Mouse (Mus musculus) heart, embryonic 12.5 days (tissue): ENCODE results near the gene 5730480H06Rik. TPM values are rescaled to one million over a fixed set of nuclear protein-coding genes. Genes with fewer than 3 reads are reported as not detected.

Experiments
- ATAC-seq: fragments of 200-750 bp; cut with Nextera tagmentation; 2 replicates; pipeline ENCODE4 v1.8.0; 2017; ENCODE audit warnings: moderate TSS enrichment, moderate library complexity; ENCODE audit not compliant: insufficient number of reproducible peaks, low FRiP score
- H3K27ac ChIP-seq: fragments of 300-500 bp; sonication (generic); 2 replicates; pipeline ENCODE4 v1.5.1; 2016; ENCODE audit warnings: mild to moderate bottlenecking, moderate library complexity; ENCODE audit not compliant: poor library complexity, severe bottlenecking
- H3K27me3 ChIP-seq: fragments of 300-500 bp; sonication (generic); replicated peaks from 2 replicates; pipeline ENCODE4 v1.6.1; 2016; ENCODE audit warnings: mild to moderate bottlenecking, moderate library complexity
- H3K36me3 ChIP-seq: fragments of 300-500 bp; sonication (generic); 2 replicates; pipeline ENCODE4 v1.6.1; 2016; ENCODE audit warnings: mild to moderate bottlenecking, moderate library complexity
- H3K4me1 ChIP-seq: fragments of 300-500 bp; sonication (generic); replicated peaks from 2 replicates; pipeline ENCODE4 v1.6.1; 2016; ENCODE audit warnings: mild to moderate bottlenecking
- H3K4me2 ChIP-seq: fragments of 300-500 bp; sonication (generic); 2 replicates; pipeline ENCODE4 v1.6.1; 2016; ENCODE audit warnings: mild to moderate bottlenecking, moderate library complexity
- H3K4me3 ChIP-seq: fragments of 300-500 bp; sonication (generic); 2 replicates; pipeline ENCODE4 v1.5.1; 2016; ENCODE audit warnings: mild to moderate bottlenecking
- H3K9ac ChIP-seq: fragments of 300-500 bp; sonication (generic); 2 replicates; pipeline ENCODE4 v1.6.1; 2016; ENCODE audit warnings: mild to moderate bottlenecking, moderate library complexity
- H3K9me3 ChIP-seq: fragments of 300-500 bp; sonication (generic); replicated peaks from 2 replicates; pipeline ENCODE4 v1.6.1; 2016; ENCODE audit warnings: mild to moderate bottlenecking, moderate library complexity
- WGBS: fragments of 180-500 bp; shearing (Covaris S2); methylation state at CpG from one replicate; pipeline ENCODE4 v1.1.7; 2016; 5-methylcytosine and 5-hydroxymethylcytosine counted together
- polyA plus RNA-seq: library from polyadenylated mRNA; unstranded; fragments of >200 nt; fragmentation: Nextera tagmentation; extraction: Ambion mirVana; gene quantifications from 2 replicates; pipeline ENCODE4 v1.2.1, GENCODE M21; 2016

5730480H06Rik gene
- polyA plus RNA-seq, 1 experiment from 2014 or later: 15.8 TPM

DNA sequence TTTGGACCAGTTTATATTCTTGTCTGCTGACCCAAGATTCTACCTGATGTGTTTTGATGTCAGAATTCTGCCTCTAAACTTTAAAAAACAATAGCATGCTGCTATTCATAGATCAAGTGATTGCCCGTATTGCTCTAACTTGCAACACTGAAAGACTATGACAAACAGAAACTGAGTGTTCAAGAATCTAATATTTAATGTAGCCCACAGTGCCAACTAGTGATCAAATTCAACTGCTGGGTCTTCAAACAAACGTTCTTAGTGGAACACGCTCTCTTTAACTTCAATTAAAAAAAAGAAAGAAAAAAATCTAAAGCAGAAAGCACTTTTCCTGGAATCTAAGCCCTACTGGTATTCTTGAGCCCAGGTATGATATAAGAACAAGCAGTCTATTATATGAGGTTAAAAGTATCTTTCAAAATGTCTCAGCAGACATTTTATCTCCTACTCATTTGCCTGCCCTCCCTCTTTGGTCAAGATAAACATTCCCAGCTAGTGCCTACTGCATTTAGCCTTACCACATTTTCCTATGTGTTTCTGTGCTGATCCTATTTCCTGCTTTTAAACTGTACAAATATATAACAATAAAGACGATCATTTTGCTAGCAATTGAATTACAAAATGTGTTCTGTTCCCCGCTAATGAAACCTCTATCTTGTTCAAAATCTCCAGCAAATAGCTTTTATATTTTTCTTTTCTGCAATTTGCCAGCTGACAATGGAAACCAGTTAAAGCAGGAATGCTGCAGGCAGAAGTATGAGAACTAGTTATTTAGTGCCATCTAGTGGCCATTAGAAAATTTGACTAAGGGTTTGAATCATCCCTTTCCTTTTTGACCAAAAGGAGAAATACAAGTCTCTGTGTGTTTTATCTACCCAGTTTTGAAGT lies 17.6 kb downstream of the 5730480H06Rik start:
- Histone ChIP-seq H3K9ac (no peak overlapping the region), H3K9me3 (no peaks in the 10 kb centered on the region), H3K27me3 (0 out of 2 replicates have a peak, but pooled peaks cover 3% of the 10 kb centered on the region), H3K4me2 (no peak overlapping the region), H3K4me1 (no peaks in the 10 kb centered on the region), H3K36me3 (no peaks in the 10 kb centered on the region), H3K27ac (no peak overlapping the region), H3K4me3 (no peak overlapping the region)
- 31% methylated on average over 5 of the region's 5 CpGs for WGBS
- ATAC-seq: no peak

GRCm38 (mm10) chr5:48345983-48346648 lies 18.4 kb downstream of the 5730480H06Rik start:
- H3K9me3 ChIP-seq: no peaks in the 10 kb centered on the region
- H3K9ac ChIP-seq: no peak overlapping the region
- WGBS: 87% methylated on average over 2 of the region's 2 CpGs
- 0 out of 2 replicates have a peak, but pooled peaks cover 3% of the 10 kb centered on the region for H3K27me3 ChIP-seq
- H3K4me2 ChIP-seq: no peak overlapping the region
- no peaks in the 10 kb centered on the region for H3K36me3 ChIP-seq
- H3K27ac ChIP-seq: no peak overlapping the region
- H3K4me1 ChIP-seq: no peaks in the 10 kb centered on the region
- no peak overlapping the region for H3K4me3 ChIP-seq
- no peak for ATAC-seq

- Histone ChIP-seq H3K4me1 (no peaks in the 10 kb centered on the region), H3K36me3 (no peaks in the 10 kb centered on the region), H3K4me3 (no peak overlapping the region), H3K4me2 (no peak overlapping the region), H3K9me3 (no peaks in the 10 kb centered on the region), H3K27ac (no peak overlapping the region), H3K27me3 (0 out of 2 replicates have a peak, but pooled peaks cover 3% of the 10 kb centered on the region), H3K9ac (no peak overlapping the region)
- no peak for ATAC-seq
- WGBS: 72% methylated on average over 1 of the region's 1 CpGs
Measured at GRCm38 (mm10) chr5:48349309-48349708, 21.6 kb downstream of the 5730480H06Rik start.

GRCm38 (mm10) chr5:48371890-48372766 lies 44.4 kb downstream of the 5730480H06Rik start:
- H3K27me3 ChIP-seq: no peaks in the 10 kb centered on the region
- peak overlapping the region; percentile 96 for H3K4me3 ChIP-seq
- H3K27ac ChIP-seq: peak overlapping the region; percentile 65
- under 1% methylated on average over 43 of the region's 44 CpGs for WGBS
- ATAC-seq: peak; percentile 98
- peak overlapping the region; percentile 84 for H3K9ac ChIP-seq
- peaks cover 21% of the 10 kb centered on the region for H3K36me3 ChIP-seq
- peaks cover 4% of the 10 kb centered on the region for H3K4me1 ChIP-seq
- peak overlapping the region; percentile 83 for H3K4me2 ChIP-seq
- no peaks in the 10 kb centered on the region for H3K9me3 ChIP-seq

- Histone ChIP-seq H3K4me1 (no peaks in the 10 kb centered on the region), H3K9me3 (no peaks in the 10 kb centered on the region), H3K27me3 (no peaks in the 10 kb centered on the region), H3K4me2 (no peak overlapping the region), H3K36me3 (no peaks in the 10 kb centered on the region), H3K4me3 (no peak overlapping the region), H3K9ac (no peak overlapping the region), H3K27ac (no peak overlapping the region)
- ATAC-seq: peak; percentile 69
- WGBS: 46% methylated on average over 3 of the region's 3 CpGs
Measured at GRCm38 (mm10) chr5:48402497-48402896, 74.7 kb downstream of the 5730480H06Rik start.

DNA sequence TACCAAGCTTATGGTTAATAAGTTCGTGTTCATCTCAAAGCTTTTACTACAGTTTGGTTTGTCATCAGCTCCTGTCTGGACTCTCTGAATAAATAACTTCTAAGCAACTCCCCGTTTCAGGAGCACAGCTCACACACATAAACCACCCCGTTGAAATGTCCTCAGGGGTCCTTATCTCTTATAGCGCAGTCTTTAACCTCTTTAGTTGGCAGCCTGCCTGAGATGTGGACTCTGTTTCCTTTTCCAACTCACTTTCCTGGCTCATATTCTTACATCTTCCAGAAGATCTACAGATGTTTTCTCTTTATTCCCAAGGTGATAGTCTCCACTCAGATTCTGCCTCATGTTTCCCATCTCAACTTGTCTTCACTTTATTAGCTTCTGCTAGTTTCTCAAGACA lies 80.5 kb downstream of the 5730480H06Rik start:
- Histone ChIP-seq H3K27me3 (no peaks in the 10 kb centered on the region), H3K4me3 (no peak overlapping the region), H3K27ac (no peak overlapping the region), H3K4me2 (no peak overlapping the region), H3K4me1 (peaks cover 7% of the 10 kb centered on the region), H3K9me3 (no peaks in the 10 kb centered on the region), H3K9ac (no peak overlapping the region), H3K36me3 (no peaks in the 10 kb centered on the region; the same call in 1 of the 2 replicates)
- WGBS: 19% methylated on average over 4 of the region's 4 CpGs
- no peak for ATAC-seq

GRCm38 (mm10) chr5:48410348-48410747 lies 82.6 kb downstream of the 5730480H06Rik start:
- Histone ChIP-seq H3K9ac (no peak overlapping the region), H3K4me2 (no peak overlapping the region), H3K36me3 (peaks cover 4% of the 10 kb centered on the region; the same call in 1 of the 2 replicates), H3K4me1 (peaks cover 7% of the 10 kb centered on the region), H3K27ac (no peak overlapping the region), H3K4me3 (no peak overlapping the region), H3K27me3 (no peaks in the 10 kb centered on the region), H3K9me3 (no peaks in the 10 kb centered on the region)
- 71% methylated on average over 5 of the region's 5 CpGs for WGBS
- ATAC-seq: no peak

DNA sequence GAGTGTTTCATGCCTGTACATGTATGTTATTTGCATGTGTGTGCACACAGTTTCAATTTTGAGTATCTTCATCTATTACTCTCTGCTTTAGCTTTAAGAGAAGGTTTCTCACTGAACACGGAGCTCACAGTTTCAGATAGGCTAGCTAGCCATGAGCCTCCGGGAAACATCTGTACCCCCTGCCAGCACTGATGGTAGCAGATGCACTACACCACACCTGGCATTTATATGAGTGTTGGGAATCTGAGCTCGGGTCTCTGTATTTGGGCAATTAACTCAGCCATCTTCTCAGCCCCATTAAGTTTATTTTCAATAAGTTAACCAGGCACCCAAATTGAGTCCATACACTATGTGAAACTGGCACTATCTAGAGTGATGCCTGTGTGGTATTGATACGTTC lies 83.7 kb downstream of the 5730480H06Rik start:
- H3K4me3 ChIP-seq: no peak overlapping the region
- H3K4me1 ChIP-seq: peaks cover 7% of the 10 kb centered on the region
- H3K27ac ChIP-seq: no peak overlapping the region
- peaks cover 4% of the 10 kb centered on the region; the same call in 1 of the 2 replicates for H3K36me3 ChIP-seq
- no peaks in the 10 kb centered on the region for H3K27me3 ChIP-seq
- no peak overlapping the region for H3K4me2 ChIP-seq
- no peaks in the 10 kb centered on the region for H3K9me3 ChIP-seq
- no peak for ATAC-seq
- 79% methylated on average over 4 of the region's 4 CpGs for WGBS
- H3K9ac ChIP-seq: no peak overlapping the region

GRCm38 (mm10) chr5:48412261-48412660 lies 84.5 kb downstream of the 5730480H06Rik start:
- Histone ChIP-seq H3K9ac (no peak overlapping the region), H3K9me3 (no peaks in the 10 kb centered on the region), H3K27me3 (no peaks in the 10 kb centered on the region), H3K4me2 (no peak overlapping the region), H3K36me3 (peaks cover 4% of the 10 kb centered on the region; the same call in 1 of the 2 replicates), H3K4me3 (no peak overlapping the region), H3K4me1 (peaks cover 7% of the 10 kb centered on the region), H3K27ac (no peak overlapping the region)
- WGBS: 91% methylated on average over 4 of the region's 4 CpGs
- no peak for ATAC-seq

GRCm38 (mm10) chr5:48419741-48420140 lies 92.0 kb downstream of the 5730480H06Rik start:
- no peaks in the 10 kb centered on the region for H3K4me1 ChIP-seq
- no peaks in the 10 kb centered on the region for H3K27me3 ChIP-seq
- no peaks in the 10 kb centered on the region for H3K36me3 ChIP-seq
- H3K4me3 ChIP-seq: no peak overlapping the region
- H3K9ac ChIP-seq: no peak overlapping the region
- no peaks in the 10 kb centered on the region for H3K9me3 ChIP-seq
- H3K27ac ChIP-seq: no peak overlapping the region
- WGBS: 68% methylated on average over 2 of the region's 2 CpGs
- no peak overlapping the region for H3K4me2 ChIP-seq
- no peak for ATAC-seq
